Mouse (Mus musculus) lung, embryonic 14.5 days (tissue): ENCODE results near the gene Slc15a4. TPM values are rescaled to one million over a fixed set of nuclear protein-coding genes. Genes with fewer than 3 reads are reported as not detected.

Experiments used
- ATAC-seq: fragments of 200-750 bp; cut with Nextera tagmentation; 2 replicates; pipeline ENCODE4 v1.8.0; 2017; ENCODE audit warnings: mild to moderate bottlenecking, moderate TSS enrichment, moderate library complexity; ENCODE audit not compliant: insufficient read depth
- DNase-seq: peaks from one replicate; pipeline ENCODE4 v3.0.0-alpha.2; 2015
- H3K27ac ChIP-seq: fragments of 300-500 bp; sonication (generic); 2 replicates; pipeline ENCODE4 v1.5.1; 2014; ENCODE audit warnings: low read depth, mild to moderate bottlenecking, moderate library complexity
- H3K27me3 ChIP-seq: fragments of 300-500 bp; sonication (generic); 2 replicates; pipeline ENCODE4 v1.6.1; 2014; ENCODE audit warnings: low read length, control low read depth; ENCODE audit not compliant: insufficient read depth
- H3K36me3 ChIP-seq: fragments of 300-500 bp; sonication (generic); 2 replicates; pipeline ENCODE4 v1.6.1; 2014; ENCODE audit warnings: control low read depth; ENCODE audit not compliant: insufficient read depth
- H3K4me1 ChIP-seq: fragments of 300-500 bp; sonication (generic); 2 replicates; pipeline ENCODE4 v1.6.1; 2014; ENCODE audit warnings: antibody characterized with exemption, control low read depth; ENCODE audit not compliant: insufficient read depth
- H3K4me2 ChIP-seq: fragments of 300-500 bp; sonication (generic); 2 replicates; pipeline ENCODE4 v1.6.1; 2014; ENCODE audit warnings: mild to moderate bottlenecking
- H3K4me3 ChIP-seq: fragments of 300-500 bp; sonication (generic); 2 replicates; pipeline ENCODE4 v1.5.1; 2014; ENCODE audit warnings: low read depth, low read length
- H3K9ac ChIP-seq: fragments of 300-500 bp; sonication (generic); 2 replicates; pipeline ENCODE4 v1.6.1; 2014
- H3K9me3 ChIP-seq: fragments of 300-500 bp; sonication (generic); 2 replicates; pipeline ENCODE4 v1.6.1; 2016; ENCODE audit warnings: low read depth, low read length, control low read depth
- CTCF ChIP-seq: IDR thresholded peaks from 2 replicates; pipeline ENCODE4 v1.5.1; 2016; ENCODE audit warnings: antibody characterized with exemption, low read depth
- WGBS: fragments of 180-500 bp; shearing (Covaris S2); extraction: QIAGEN DNeasy Blood & Tissue Kit; methylation state at CpG from one replicate; pipeline ENCODE4 v1.1.7; 2014; 5-methylcytosine and 5-hydroxymethylcytosine counted together
- polyA plus RNA-seq: library from polyadenylated mRNA; unstranded; fragments of >200 nt; fragmentation: Nextera tagmentation; extraction: Ambion mirVana; gene quantifications from 2 replicates; pipeline ENCODE4 v1.2.1, GENCODE M21; 2014

Slc15a4 gene
- polyA plus RNA-seq, 1 experiment from 2014 or later = 22.3 TPM

DNA sequence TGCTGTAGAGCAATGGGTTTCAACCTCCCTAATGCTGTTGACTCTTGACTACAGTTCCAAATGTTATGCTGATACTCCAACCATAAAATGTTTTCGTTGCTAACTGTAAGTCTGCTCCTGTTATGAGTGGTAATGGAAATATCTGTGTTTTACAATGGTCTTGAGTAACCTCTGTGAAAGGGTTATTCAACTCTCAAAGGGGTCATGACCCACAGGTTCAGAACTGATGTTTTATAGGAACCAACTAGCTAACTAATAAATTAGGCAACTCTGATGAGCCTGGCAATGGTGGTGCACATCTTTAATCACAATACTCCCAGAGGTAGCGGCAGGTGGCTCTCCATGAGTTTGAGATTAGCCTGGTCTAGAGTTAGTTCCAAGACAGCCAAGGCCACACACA, 5.5 kb upstream of the Slc15a4 start:
- H3K9me3 ChIP-seq = peaks cover 5% of the 10 kb centered on the region; the same call in 1 of the 2 replicates
- ATAC-seq (no peak), DNase-seq (no peak)
- peaks cover 4% of the 10 kb centered on the region; the same call in 1 of the 2 replicates for H3K27me3 ChIP-seq
- no peaks in the 10 kb centered on the region for H3K4me1 ChIP-seq
- TF ChIP-seq CTCF = no peak
- no peak overlapping the region for H3K4me3 ChIP-seq
- no peak overlapping the region for H3K27ac ChIP-seq
- no peak overlapping the region for H3K4me2 ChIP-seq
- 86% methylated on average over 2 of the region's 2 CpGs for WGBS
- H3K9ac ChIP-seq = no peak overlapping the region
- H3K36me3 ChIP-seq = no peaks in the 10 kb centered on the region

DNA sequence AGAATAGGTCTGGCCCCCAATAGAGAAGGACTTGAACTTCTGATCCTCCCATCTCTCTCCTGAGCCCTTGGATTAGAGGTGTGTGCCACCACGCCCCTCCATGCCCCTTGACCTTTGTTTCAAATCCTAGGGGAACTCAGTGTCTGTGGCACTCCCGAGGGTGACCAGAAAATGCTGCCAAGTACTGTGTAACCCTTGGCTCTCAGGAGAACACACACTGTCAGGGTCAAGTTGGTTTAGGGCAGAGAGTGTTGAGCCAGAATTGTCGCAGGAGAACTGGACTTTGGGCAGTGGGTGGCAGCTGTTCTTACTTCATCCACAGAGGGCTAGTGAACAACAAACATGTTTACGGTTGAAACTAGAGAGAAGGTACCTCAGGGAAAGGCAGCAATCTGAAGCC, 4.9 kb upstream of the Slc15a4 start:
- H3K4me3 ChIP-seq = no peak overlapping the region
- 69% methylated on average over 4 of the region's 4 CpGs for WGBS
- H3K4me2 ChIP-seq = no peak overlapping the region

DNA sequence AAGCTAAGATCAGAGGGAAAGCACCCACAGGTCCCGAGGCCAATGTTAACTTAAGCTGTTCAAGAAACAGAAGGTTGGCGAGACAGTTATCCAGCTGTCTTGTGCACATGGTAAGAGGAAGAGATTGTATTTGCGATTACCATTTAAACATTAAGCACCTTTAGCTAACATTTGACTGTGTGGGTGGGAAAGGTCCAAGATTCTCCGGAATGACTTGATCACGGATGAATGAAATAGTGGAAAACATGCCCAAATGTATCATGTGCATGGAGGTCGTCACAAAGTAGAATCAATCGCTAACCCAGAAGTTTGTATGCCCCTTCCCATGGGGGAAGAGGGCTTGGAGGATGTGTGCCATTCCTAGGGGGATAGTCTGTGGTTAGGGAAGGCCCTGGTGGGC, 969 bp upstream of the Slc15a4 start:
- Histone ChIP-seq H3K36me3 (no peaks in the 10 kb centered on the region), H3K27ac (no peak overlapping the region), H3K9ac (no peak overlapping the region), H3K4me3 (no peak overlapping the region), H3K4me1 (no peaks in the 10 kb centered on the region), H3K9me3 (no peaks in the 10 kb centered on the region), H3K4me2 (no peak overlapping the region), H3K27me3 (peaks cover 26% of the 10 kb centered on the region)
- 66% methylated on average over 7 of the region's 7 CpGs for WGBS
- no peak for DNase-seq
- TF ChIP-seq CTCF = no peak
- no peak for ATAC-seq

More for the DNA sequence above, 4.9 kb upstream of the Slc15a4 start:
- Histone ChIP-seq H3K36me3 (no peaks in the 10 kb centered on the region), H3K9ac (no peak overlapping the region), H3K27ac (no peak overlapping the region), H3K27me3 (peaks cover 10% of the 10 kb centered on the region), H3K9me3 (peaks cover 5% of the 10 kb centered on the region; the same call in 1 of the 2 replicates), H3K4me1 (no peaks in the 10 kb centered on the region)
- no peak for ATAC-seq
- no peak for DNase-seq
- no peak for TF ChIP-seq CTCF

DNA sequence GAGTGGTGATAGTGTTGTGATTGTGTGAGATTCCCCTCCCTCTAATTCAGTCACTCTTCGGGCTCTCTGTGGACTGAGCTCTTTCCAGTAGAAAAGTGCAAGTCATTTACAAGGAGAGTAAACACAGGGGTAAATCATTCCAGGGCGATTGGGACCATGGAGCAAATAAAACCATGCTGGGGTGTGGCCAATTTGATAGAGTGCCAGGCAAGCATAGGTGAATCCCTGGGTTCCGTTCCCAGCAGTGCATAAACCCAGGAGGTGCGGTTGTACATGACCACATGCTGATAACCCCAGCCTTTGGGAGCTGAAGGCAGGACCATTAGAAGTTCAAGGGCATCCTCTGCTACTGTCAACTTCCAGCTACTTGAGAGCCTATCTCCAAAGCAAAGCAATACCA, 491 bp upstream of the Slc15a4 start:
- H3K9me3 ChIP-seq = no peaks in the 10 kb centered on the region
- 22% methylated on average over 4 of the region's 4 CpGs for WGBS
- no peak overlapping the region for H3K4me3 ChIP-seq
- H3K36me3 ChIP-seq = no peaks in the 10 kb centered on the region
- no peak for DNase-seq
- no peak for TF ChIP-seq CTCF
- H3K4me2 ChIP-seq = peak overlapping the region; percentile 74
- ATAC-seq = no peak
- H3K27ac ChIP-seq = no peak overlapping the region
- H3K4me1 ChIP-seq = no peaks in the 10 kb centered on the region
- H3K9ac ChIP-seq = no peak overlapping the region
- H3K27me3 ChIP-seq = peaks cover 26% of the 10 kb centered on the region

DNA sequence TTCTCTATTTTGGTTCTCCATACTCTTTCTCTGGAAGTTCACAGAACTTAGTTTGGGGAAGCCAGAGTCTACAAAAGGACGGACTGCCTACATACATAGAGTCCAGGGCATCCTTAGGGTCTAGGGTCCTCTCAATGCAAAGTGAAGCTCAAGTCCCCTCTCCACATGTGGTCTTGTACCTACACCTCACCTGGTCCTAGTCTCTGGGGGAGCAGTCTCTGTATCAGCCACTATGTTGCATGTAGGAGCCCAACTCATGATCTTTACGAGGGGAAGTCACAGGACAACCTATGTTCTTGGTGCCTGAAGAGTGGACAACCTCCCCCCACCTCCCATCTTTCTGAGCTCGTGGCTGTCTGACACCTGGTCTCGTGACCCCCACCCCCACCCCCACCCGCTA, 1.0 kb downstream of the Slc15a4 start:
- peak overlapping the region; percentile 40 for H3K4me3 ChIP-seq
- WGBS = 12% methylated on average over 5 of the region's 5 CpGs
- peaks cover 26% of the 10 kb centered on the region for H3K27me3 ChIP-seq
- H3K9me3 ChIP-seq = no peaks in the 10 kb centered on the region; the same call in 1 of the 2 replicates
- no peaks in the 10 kb centered on the region for H3K4me1 ChIP-seq
- peak overlapping the region; percentile 74 for H3K4me2 ChIP-seq
- no peaks in the 10 kb centered on the region for H3K36me3 ChIP-seq
- DNase-seq (no peak), ATAC-seq (no peak)
- no peak for TF ChIP-seq CTCF
- H3K27ac ChIP-seq = no peak overlapping the region
- H3K9ac ChIP-seq = no peak overlapping the region

DNA sequence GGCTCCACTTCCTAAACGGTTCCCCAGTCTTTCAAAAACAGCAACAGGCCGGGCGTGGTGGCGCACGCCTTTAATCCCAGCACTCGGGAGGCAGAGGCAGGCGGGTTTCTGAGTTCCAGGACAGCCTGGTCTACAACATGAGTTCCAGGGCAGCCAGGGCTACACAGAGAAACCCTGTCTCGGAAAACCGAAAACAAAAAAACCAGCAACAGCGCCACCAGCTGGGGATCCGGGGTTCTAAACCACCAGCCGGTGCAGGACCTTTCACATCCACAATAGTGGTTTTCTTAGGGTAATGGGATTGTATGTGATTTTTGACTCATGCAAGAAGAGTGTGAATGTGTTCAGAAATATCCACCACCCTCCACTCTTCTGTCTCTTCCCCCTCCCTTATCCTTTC, 5.5 kb downstream of the Slc15a4 start:
- DNase-seq (no peak), ATAC-seq (no peak)
- WGBS = 83% methylated on average over 12 of the region's 12 CpGs
- Histone ChIP-seq H3K9me3 (no peaks in the 10 kb centered on the region; the same call in 1 of the 2 replicates), H3K4me2 (no peak overlapping the region), H3K36me3 (no peaks in the 10 kb centered on the region), H3K27ac (no peak overlapping the region), H3K4me1 (no peaks in the 10 kb centered on the region), H3K27me3 (peaks cover 12% of the 10 kb centered on the region), H3K4me3 (no peak overlapping the region), H3K9ac (no peak overlapping the region)
- TF ChIP-seq CTCF = no peak

DNA sequence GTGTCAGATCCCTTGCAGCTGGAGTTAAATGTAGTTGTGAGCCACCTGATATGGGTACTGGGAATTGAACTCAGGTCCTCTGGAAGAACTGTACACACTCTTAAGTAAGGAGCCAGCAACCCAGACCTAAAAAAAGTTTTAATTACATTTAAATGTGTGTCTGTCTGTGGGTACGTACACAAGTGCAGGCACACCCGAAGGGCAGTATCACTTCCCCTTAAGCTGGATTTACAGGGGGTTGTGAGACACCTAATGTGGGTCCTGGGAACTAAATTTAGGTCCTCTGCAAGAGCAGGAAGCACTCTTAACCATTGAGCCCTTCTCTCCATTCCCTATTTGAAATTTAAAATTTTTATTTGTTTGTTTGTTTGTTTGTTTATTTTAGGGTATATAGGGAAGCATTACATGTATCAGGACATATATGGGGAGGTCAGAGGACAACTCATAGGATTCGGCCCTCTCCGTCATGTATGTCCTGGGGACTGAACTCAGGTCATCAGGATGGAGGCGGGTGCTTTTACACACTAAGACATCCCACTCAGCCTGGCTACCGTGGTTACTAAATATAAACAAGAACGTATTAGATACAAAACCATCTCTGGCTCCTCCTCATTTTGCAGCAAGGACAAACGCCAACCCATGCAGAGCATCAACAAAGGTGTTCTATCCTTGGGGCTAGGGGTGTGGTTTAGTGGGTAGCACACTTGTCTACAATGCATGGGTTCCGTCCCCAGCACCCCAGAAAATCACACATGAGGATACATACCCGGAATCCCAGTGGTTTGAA, 8.1 kb downstream of the Slc15a4 start:
- Histone ChIP-seq H3K9me3 (no peaks in the 10 kb centered on the region; the same call in 1 of the 2 replicates), H3K4me3 (no peak overlapping the region), H3K27me3 (no peaks in the 10 kb centered on the region), H3K27ac (no peak overlapping the region), H3K9ac (no peak overlapping the region), H3K4me2 (no peak overlapping the region), H3K36me3 (no peaks in the 10 kb centered on the region), H3K4me1 (no peaks in the 10 kb centered on the region)
- TF ChIP-seq CTCF = no peak
- DNase-seq (no peak), ATAC-seq (no peak)
- WGBS = 74% methylated on average over 10 of the region's 10 CpGs
